Mouse (Mus musculus): Measurements from ENCODE around the gene Zfpm1. TPM values are rescaled to one million over a fixed set of nuclear protein-coding genes. Genes with fewer than 3 reads are reported as not detected.

Zfpm1 gene
- total RNA-seq, 1 experiment from 2014 or later, result 23.6 TPM

Other genes starting within 250 kb of the Zfpm1 start
- not detected in 2 replicates for gene Trhr2, start 78.6 kb downstream of the Zfpm1 start, total RNA-seq (2021)
- gene Zc3h18, start 94.5 kb downstream of the Zfpm1 start, total RNA-seq (2021), result 39.5 and 40.6 TPM in 2 replicates
- gene Il17c, start 139.9 kb downstream of the Zfpm1 start, total RNA-seq (2021), result not detected in 2 replicates
- gene Cyba, start 150.8 kb downstream of the Zfpm1 start, total RNA-seq (2021), result 25.5 and 47.7 TPM in 2 replicates
- gene Mvd, start 161.3 kb downstream of the Zfpm1 start, total RNA-seq (2021), result 10.6 and 13.3 TPM in 2 replicates
- 0.45 TPM in 1 of 2 replicates, not detected in the other for gene Snai3, start 178.6 kb downstream of the Zfpm1 start, total RNA-seq (2021)
- gene Rnf166, start 193.9 kb downstream of the Zfpm1 start, total RNA-seq (2021), result 37.9 and 38.5 TPM in 2 replicates
- gene Ctu2, start 194.0 kb downstream of the Zfpm1 start, total RNA-seq (2021), result 21.3 and 23.0 TPM in 2 replicates

All from adrenal gland, postnatal 14 days (tissue).